Mouse (Mus musculus) c-Kit-positive CD71-positive TER-119-positive erythroid progenitor cells, embryonic 14.5 days (primary cell): Measurements from ENCODE around the gene Echdc3.

Experiments
- DNase-seq: peaks from one replicate; pipeline ENCODE4 v3.0.0-alpha.2; 2013; ENCODE audit warnings: low spot score

Gene Echdc3

DNA sequence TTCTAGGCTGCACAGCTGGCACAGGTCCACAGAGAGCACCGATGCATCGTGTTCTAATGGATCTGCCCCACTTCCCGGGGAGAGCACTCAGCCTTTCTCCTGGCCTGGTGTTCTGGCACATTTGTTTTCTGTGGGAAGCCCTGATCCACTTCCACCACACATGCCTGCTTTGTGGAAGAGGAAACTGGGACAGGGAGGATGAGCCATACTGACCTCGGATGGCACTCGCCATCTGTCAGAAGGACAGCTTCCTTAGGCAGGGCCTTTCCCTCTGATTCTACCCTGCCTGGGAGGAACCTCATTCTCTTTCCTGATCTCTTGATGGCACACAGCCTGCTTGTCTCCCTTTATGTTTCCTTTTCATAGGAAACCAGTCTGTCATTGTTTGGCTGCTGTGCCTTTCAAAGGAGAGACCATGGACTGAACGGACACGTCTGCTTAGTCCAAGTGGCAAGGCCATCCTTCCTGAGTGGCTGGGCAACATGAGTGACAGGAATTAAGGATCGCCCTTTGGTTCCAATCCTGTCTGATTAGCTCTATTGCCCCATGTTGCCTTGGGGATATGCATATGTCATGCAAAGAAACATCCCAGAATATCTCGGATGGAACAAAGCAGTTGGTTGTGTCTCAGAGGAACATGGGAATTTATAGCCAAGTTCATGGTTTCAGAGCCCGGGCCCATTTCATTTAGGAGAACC lies 13.7 kb upstream of the Echdc3 start:
- no peak for DNase-seq

DNA sequence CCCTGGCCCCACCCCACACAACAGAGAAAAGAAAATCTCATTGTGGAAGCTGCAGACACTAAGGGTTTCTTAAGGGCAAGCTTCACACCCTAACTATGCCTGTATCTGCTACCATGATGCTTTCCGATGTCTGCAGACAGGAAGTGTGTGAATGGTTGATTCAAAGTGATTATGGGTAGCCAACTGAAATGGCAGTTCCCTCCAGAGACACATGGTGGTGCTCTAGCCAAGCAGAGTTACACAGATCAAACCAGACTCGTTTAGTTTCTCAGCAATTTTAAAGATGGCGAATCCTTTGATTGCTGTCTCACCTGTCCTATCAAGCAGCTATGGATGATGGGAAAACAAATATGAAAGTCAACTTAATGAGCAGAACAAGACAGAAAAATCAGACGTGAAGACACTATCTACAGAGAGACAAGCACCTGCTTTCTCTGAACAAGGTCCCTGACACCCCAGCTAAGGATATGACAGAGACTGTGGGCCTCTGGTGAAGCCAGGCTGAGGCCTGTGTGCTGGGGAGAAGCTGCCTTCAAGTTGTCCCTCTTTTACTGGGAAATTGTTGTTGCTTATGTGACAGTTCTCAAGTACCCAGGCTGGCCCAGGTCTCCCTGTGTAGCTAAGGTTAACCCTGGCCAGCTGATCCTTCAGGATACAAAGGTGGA lies 7.4 kb upstream of the Echdc3 start:
- peak; percentile 55 for DNase-seq

DNA sequence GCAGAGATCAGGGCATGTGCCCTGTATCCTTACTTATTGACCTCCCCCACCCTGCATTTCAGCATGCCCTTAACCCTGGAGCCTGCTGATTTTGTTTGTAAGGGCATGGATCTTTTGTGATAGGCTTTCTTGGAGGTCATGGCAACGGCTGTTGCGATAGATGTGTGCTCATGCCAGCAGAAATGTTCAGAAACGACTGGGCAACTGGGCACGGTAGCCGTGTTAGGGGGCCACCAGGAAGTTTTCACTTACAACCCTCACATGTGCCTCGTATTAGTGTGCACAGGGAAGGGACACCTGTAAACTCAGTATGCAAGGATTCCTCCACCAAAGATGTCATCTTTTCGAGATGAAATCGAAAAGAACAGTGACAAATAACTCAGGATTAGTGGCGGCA lies 508 bp downstream of the Echdc3 start:
- no peak for DNase-seq

DNA sequence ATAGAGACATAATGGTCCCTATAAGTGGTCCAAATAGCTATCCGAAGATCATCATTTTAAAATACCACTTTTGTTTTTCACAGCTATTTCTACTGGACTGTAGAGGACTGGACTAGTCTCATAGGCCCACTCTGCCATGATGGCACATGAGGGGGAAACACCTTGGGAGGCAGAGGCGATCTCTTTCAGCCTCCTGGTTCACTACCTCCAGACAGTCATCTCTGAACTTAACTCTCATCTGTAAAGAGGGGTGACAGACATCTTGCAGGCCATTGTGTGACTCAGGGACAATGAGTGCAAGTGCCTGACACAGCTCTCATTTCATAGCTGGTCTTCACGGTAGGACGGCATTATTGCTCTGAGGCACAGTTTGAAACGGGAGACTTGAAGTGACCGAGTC lies 2.0 kb downstream of the Echdc3 start:
- DNase-seq: no peak

DNA sequence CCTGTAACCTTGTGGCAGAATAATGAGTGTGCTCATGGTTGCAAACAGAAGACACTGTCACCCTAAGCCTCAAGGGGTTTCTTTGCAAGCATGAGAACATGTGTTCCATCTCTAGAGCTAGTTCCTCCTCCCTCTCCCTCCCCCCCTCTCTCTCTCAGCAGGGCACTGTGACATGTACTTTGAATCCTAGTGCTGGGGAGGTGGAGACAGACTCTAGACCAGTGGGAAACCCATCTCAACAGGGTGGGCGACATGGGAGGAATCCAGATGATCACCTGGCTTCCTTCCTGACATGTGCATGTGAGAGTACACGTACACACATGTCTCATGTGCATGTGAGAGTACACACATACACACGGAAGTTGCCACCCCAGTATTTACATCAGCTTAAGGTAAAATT lies 3.1 kb downstream of the Echdc3 start:
- no peak for DNase-seq

DNA sequence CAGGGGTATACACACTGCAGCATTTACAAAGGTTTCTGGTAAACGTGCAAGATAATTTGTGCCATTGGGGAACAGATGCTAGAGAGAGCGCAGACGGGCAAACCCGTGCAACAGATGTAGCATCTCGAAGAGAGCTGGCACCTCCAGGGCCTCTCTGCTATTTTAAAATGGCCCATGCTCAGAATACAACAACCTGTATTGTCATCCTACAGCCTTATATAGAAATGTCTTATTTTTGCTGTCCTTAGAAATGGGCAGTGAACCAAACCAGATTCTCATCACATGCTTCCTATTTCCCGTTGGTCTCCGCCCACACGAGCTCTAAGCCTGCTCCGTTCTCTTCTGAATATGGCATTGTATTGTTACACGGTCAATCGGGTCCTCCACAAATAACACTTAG lies 3.7 kb downstream of the Echdc3 start:
- DNase-seq: no peak

DNA sequence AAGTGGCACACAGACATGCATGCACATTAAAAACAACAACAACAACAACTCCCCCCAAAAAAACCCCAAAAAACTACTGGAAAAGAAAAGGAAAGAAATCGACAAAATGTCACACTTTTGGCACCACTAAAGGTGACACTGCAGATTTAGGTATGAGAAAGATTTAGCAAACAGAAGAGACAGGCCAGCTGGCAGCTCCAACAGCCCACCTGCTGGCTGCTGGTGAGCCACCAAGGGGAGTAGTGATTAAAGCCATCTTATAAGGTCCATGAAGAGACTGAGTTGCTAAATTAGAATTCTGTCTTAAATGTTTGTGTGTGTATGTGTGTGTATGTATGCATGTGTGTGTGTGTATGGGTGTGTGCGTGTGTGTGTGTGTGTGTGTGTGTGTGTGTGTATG lies 5.1 kb downstream of the Echdc3 start:
- no peak for DNase-seq

DNA sequence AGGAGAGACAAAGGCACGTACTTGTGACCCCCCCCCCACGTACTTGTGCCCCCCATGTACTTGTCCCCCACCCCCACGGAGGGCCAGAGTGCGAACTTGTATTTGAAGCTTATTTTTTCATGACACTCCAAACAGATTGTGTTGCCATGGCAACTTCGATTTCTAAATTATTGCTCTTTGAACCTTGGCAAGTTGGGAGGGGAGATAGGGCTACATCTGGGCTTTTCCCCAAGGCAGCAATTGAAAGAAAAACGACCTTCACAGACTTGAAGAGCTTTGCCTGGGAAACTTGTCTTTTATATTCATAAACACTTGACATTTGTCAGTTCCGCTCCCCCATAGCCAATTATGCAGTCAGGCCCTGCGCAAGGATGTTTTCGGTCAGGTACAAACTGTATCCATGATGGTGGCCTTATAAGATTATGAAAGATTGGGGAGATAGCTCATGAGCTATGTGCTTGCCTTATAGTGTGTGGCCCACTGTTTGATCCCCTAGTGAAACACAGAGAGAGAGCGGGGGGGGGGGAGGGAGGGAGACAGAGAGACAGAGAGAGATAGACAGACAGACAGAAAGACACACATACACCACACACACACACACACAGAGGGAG lies 16.4 kb downstream of the Echdc3 start:
- no peak for DNase-seq

DNA sequence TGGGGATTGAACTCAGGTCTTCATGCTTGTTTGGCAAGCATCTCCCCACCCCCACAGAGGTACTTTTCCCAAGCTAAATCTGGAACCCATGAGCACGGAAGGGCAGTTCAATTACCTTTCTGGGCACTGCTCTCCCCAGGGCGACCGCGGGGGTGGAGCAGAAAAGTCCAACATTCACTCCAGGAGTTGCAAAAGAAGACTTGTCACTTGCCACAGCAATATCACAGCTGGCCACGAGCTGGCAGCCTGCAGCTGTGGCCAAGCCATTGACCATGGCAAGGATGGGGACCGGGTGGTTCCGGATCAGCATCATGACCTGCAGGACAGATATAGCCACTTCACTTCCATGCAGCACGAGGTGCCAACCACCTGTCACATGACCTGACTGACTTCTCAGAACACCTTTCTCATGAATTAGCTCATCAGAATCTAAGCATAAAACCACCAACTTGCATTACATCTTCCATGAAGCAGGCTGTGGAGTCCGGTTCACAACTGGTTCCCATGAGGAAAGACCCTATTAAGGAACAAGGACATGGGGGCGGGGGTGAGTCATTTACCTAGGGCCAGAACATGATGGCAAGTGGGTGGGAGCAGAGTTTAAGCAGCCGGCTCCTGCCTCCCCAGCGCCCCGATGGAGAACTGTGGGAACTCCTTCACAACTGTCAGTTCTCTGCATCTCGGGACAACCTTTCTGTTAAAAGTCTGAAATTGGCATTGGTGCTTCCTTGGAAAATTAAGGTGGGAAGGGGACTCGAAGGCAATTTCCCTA lies 17.2 kb downstream of the Echdc3 start:
- DNase-seq: no peak

DNA sequence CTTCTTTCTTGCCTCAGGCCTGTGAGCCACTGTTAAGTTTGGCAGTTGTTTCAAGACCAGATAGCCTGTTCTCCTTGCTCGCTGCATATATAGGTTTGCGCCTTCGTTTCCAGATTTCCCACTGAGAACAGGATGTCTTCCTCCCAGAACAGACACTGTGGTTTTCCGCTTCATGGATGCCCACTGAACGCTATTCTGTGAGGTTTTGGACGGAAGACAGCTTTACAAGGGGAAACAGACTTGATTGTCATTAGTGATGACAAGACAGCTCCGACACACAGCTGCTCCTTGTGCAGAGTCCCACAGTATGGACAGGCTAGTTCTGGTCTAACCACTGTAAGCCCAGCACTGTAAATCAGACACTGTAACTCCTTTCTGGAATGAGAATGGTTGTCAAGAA lies 18.3 kb downstream of the Echdc3 start:
- no peak for DNase-seq

DNA sequence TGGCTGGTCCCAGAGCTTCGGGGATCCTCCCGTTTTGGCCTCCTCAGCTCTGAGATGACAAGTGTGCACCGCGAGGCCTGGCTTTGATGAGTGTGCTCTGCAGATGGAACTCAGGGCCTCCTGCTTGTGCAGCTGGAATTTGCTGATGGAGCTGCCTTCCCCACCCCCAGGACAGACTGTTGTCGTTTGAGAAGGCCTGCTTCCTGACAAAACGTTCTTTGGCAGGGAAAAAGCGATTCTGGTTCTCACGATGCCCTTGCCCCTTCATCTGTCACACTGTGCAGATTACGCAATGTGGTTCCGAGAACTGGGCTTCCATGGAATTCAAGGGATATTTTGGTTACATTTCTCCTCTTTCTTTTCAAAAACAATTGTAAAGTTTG lies 19.3 kb downstream of the Echdc3 start:
- no peak for DNase-seq

DNA sequence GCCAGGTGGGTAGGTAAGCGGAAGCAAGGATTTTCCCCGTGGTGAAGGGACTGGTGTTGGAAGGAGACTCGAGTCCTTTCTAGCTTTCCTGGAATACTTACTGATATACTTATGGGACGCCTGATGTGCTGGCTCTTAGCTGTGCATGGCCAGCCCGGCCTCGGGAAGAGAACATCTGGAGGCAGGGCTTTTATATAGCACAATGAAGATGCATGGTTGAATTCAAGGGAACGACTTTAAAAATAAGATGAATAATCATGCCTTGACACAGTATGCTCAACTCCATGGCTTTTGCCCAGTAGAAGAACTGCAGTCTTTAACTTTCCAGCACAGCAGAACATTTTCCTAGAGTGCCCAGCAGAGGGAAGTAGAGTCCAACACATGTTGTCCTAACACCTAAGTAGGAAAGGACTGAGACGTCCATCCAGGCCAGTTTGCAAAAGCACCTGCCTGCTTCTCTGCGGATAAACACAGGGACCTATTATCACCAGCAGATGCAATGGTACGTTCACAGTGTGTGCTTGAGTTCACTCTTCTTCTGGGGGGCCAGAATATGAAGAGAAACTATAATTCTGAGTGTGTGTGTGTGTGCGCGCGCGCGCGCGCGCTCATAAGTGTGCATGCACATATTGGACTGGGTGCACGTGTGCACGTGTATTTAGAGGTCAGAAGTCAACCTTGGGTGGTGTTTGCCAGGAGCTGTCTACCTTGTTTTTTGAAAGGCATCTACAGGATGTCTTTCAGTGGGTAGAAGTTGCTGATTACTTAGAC lies 19.8 kb downstream of the Echdc3 start:
- DNase-seq: peak; percentile 42

DNA sequence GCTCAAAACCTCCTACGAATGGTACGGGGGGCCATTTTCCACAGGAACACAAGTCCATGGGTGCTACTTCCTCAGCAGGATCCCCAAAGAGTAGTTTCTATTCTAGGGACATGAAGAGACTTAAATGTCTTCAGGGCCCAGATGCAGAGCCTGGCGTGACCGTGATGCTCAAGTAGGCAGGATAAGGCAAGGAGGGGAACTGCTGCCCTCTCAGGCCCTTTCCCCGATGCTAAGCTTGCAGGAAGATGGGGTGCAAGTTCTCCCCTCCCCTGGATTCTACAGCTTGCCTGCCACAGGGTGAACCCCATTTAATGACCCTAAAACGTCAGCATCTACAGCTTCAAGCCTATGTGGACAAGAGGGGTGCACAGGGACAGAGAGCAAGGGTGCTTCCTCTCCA lies 22.8 kb downstream of the Echdc3 start:
- DNase-seq: no peak

DNA sequence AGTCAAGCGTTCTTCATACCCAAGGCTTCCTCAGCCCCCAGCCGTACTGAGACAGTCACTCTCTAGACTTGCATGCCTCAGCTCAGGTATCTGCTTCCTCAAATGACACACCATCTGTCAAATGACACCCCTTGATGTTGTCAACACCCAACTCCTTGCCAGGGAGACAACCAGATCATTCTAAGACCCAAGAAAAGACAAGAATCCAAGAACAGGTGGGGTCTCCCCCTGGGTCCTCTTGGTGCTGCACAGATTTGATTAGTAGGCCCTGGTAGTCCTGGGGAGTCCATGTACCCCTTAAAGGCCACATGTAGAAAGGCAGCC lies 23.2 kb downstream of the Echdc3 start:
- no peak for DNase-seq

DNA sequence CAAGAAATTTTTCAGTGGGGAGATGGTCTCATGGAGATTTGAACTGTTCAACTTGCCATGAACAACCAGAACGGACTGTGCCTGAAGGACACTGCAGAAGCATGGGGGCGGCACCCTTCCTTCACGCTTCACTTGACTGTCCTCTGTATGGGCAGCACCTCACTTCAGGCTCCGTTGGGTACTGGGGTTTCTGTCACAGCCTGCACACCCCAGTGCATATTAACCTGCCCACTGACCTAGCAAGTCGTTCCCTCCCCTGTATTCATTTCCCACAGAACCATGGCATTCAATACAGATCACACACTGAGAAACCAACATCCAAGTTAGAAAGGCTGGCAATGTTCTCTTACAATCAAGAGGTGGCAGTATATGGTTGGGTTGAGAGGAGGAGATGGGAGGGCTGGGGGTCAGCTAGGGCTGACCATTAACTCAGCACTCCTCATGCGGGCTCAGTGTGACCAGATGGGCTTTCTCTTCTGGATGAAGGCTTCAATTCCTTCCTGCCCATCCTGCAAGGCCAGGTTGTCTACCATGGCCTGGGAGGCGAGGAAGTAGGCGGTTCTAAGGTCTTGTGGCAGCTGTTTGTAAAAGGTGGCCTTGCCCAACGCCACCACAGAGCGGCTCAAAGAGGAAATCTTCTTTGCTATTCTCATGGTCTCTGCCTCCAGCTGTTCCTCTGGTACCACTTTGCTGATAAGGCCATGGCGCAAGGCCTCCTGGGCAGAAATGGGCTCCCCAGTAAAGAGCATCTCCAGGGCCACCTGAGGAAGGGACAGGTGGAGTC lies 23.8 kb downstream of the Echdc3 start:
- no peak for DNase-seq

DNA sequence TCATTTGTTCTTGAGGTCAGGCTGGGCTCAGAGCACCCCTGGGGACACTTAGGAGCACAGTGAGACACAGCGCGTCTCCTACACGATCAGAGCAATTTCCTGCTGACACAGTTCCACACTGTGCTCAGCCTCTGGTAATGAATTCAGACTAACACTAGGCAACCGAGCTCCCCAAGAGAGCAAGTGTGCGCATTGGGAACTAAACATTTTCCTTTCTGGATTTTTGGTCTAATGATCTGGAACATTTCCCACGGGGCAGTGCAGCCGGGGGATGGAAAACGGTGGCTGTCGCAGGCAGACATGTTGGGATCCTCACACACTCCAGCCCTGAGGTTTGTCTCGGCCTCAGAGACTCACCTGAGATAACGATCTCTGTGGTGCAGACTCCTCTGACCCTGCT lies 25.4 kb downstream of the Echdc3 start:
- DNase-seq: no peak

DNA sequence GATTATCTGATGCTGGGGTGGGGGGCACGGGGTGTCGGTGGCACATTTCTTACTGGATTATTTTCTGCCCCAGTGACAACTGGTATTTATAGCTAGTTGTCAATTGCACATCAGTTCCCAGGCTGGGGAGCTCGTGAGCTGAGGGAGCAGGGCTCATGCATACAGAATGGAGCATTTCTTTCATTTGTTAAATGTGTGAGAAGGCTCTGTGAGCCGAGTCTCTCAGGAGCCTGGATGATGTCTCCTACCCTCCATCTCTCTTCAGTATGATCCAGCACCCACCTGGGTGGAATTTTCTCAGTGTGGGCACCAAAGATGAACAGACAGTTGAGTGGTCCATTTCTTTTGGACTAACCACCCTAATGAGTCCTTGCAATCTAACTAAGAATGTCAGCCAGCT lies 25.9 kb downstream of the Echdc3 start:
- no peak for DNase-seq

DNA sequence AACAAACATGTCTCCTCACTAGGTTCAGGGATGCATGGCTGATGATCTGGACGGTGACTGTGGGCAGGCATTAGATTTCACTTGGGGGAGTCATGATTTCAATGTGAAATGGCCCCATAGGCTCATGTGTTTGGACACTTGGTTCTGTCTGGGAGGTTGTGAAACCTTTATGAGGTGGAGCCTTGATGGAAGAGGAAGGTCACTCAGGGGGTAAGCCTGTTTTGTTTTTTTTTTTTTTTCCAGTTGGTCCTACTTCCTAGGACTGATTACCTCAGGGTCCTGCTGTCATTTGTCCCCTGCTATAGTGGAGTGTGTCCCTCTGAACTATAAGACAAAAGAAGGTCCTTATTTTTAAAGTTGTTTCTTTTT lies 33.1 kb downstream of the Echdc3 start:
- no peak for DNase-seq

DNA sequence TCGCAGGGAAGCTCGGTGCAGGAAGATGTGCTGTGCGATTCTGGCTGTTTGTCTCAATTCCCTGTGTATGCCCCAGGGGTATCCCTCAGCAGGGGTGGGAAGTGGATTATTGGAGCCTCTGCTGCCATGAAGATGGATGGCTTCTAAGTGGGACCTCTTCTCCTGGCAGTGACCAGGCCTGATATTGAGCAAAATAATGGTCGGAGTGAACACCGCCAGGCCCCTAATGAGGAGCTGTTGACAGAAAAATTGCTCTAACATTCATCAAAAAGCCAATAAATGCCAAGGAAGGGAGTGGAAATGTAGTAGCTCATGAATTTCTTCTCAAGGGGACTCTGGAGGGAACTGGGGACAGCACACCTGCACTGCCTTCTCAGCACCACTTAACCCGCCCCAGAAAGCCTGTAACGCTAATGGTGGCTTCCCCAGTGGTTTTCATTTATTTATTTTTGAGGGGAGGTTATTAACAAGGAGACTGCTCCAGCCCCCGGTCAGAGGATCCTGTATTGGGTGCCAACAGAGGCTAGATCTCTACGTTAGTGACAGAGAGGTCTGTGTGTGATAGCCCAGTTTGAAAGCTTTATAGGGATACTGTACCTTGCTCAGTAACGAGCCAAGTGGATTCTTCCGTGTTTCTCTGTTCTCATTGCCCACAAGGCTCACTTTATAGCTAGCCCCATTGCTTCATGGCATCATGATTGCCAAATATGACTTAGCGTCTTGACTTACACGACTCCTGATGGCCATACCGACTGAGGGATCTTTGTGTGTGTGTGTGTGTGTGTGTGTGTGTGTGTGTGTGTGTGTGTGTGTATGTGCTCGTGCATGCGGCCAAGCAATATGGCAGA lies 33.7 kb downstream of the Echdc3 start:
- no peak for DNase-seq

DNA sequence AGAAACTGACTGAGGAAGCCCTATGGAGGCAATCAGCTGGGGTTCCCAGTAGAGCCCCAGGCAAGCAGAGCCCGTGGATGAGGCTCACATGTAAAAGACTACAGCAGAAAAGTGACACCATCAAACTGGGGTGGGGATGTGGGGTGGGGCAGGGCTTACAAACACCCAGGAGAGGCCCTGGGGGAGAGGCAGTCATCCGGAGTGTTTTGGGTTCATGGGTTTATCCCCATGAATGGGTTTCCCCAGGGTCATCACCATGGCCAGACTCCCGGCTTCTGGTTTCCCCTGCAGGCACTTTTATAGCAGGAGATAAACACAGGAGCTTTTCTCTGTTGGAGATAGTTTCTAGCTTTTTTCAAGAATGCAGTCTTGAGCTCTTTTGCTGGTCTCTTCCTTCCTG lies 39.8 kb downstream of the Echdc3 start:
- no peak for DNase-seq

DNA sequence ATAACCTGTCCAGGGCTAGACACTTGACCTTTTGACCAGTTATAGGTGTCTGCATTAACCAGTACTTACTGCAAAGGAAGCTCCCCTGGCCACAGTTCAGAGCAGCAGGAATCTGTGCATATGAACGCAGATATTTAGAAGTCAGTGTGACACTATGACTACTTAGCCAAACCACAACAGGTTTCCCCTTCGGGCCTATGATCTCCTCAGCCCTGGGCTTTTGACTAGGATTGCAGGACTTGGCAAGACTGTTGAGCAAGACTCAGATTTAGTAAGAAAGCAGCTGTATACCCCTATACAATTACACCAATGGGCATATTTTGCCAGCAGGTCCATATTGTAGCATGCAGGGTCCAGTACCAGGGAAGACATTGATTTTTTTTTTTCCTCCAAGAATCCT lies 44.3 kb downstream of the Echdc3 start:
- DNase-seq: no peak
